Mouse (Mus musculus) intestine, postnatal 0 days (tissue): Measurements from ENCODE around the gene Gstz1. TPM values are rescaled to one million over a fixed set of nuclear protein-coding genes. Genes with fewer than 3 reads are reported as not detected.

Source experiments
- ATAC-seq: fragments of 200-750 bp; cut with Nextera tagmentation; 2 replicates; pipeline ENCODE4 v1.8.0; 2017; ENCODE audit warnings: mild to moderate bottlenecking, moderate TSS enrichment, moderate library complexity
- H3K27ac ChIP-seq: fragments of 300-500 bp; sonication (generic); 2 replicates; pipeline ENCODE4 v1.5.1; 2014; ENCODE audit warnings: mild to moderate bottlenecking, low read depth, low read length, moderate library complexity
- H3K27me3 ChIP-seq: fragments of 300-500 bp; sonication (generic); replicated peaks from 2 replicates; pipeline ENCODE4 v1.6.1; 2014; ENCODE audit warnings: low read length, mixed read lengths; ENCODE audit not compliant: control insufficient read depth, insufficient read depth
- H3K36me3 ChIP-seq: fragments of 300-500 bp; sonication (generic); 2 replicates; pipeline ENCODE4 v1.6.1; 2014; ENCODE audit warnings: mild to moderate bottlenecking, moderate library complexity; ENCODE audit not compliant: control insufficient read depth, insufficient read depth
- H3K4me1 ChIP-seq: fragments of 300-500 bp; sonication (generic); replicated peaks from 2 replicates; pipeline ENCODE4 v1.6.1; 2014; ENCODE audit warnings: antibody characterized with exemption, low read length, mixed read lengths; ENCODE audit not compliant: control insufficient read depth, insufficient read depth
- H3K4me2 ChIP-seq: fragments of 300-500 bp; sonication (generic); replicated peaks from 2 replicates; pipeline ENCODE4 v1.6.1; 2014; ENCODE audit warnings: low read depth, mild to moderate bottlenecking, moderate library complexity
- H3K4me3 ChIP-seq: fragments of 300-500 bp; sonication (generic); 2 replicates; pipeline ENCODE4 v1.5.1; 2014; ENCODE audit warnings: low read depth, low read length
- H3K9ac ChIP-seq: fragments of 300-500 bp; sonication (generic); 2 replicates; pipeline ENCODE4 v1.6.1; 2014; ENCODE audit warnings: mild to moderate bottlenecking, low read depth, low read length
- H3K9me3 ChIP-seq: fragments of 300-500 bp; sonication (generic); 2 replicates; pipeline ENCODE4 v1.6.1; 2016; ENCODE audit warnings: mixed run types; ENCODE audit not compliant: control insufficient read depth
- CTCF ChIP-seq: sonication (generic); IDR thresholded peaks from 2 replicates; pipeline ENCODE4 v1.5.1; 2016; ENCODE audit warnings: low read depth, mild to moderate bottlenecking, control low read depth, antibody characterized with exemption, moderate library complexity
- WGBS: fragments of 180-500 bp; shearing (Covaris S2); extraction: QIAGEN DNeasy Blood & Tissue Kit; methylation state at CpG from one replicate; pipeline ENCODE4 v1.1.7; 2014; 5-methylcytosine and 5-hydroxymethylcytosine counted together
- polyA plus RNA-seq: library from polyadenylated mRNA; unstranded; fragments of >200 nt; fragmentation: Nextera tagmentation; extraction: Ambion mirVana; gene quantifications from 2 replicates; pipeline ENCODE4 v1.2.1, GENCODE M21; 2015

Gstz1 gene
- polyA plus RNA-seq, 1 experiment from 2014 or later: 58.8 TPM

DNA sequence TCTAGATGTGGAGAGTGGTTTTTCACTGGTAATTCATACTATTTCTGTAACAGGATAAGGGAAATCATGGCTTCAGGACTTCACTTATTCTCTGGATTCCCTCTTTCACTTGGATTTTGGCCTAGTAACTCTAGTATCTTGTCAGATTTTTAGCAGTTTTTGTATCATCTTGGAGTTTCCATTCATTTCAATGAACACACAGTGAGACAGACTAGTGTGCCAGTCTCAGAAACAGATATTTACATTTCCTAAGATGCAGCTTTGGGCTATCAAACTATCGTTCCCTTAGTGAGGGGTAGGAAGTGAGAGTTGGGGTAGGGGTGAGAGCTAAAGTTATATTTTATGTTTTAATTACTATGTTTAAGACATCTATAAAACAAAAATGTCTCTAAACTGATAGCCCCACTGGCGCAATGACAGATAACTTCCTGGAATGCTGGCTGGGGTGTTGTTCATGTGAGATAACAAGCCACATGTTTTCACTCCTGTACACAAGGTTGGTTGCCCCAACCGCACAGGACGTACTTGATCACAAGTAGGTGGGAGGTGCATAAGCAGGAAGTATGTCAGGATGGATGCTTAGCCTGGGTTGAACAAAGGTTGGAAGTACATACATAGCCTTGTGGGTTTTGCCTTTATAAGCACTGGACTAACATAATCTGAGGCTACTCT, 24.9 kb upstream of the Gstz1 start:
- Histone ChIP-seq H3K9ac (no peak overlapping the region), H3K4me2 (no peak overlapping the region), H3K4me1 (no peaks in the 10 kb centered on the region), H3K4me3 (no peak overlapping the region), H3K36me3 (peaks cover 11% of the 10 kb centered on the region), H3K9me3 (no peaks in the 10 kb centered on the region), H3K27me3 (no peaks in the 10 kb centered on the region), H3K27ac (no peak overlapping the region)
- WGBS: 61% methylated on average over 4 of the region's 4 CpGs
- TF ChIP-seq CTCF: no peak
- ATAC-seq: 0 out of 2 replicates have a peak, but pooled peaks have one; percentile 31

DNA sequence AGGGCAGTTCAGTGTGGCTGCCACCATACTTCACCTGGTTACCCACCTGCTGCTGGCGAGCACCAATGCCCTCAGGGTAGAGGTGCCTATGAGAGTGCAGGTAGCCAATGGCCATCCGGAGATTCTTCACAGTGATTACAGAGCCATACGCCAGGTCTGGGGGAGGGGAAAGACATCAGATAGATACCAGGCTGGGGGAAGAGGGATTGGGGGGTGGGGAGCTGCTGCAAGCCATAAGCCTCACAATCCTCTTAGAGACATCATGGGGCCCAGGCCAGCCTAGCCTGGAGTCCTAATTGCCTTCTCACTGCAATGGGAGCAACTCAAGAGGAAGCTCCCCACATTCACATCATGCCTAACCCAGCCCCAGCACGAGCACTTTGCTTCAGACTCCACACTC, 19.7 kb upstream of the Gstz1 start:
- H3K4me2 ChIP-seq: no peak overlapping the region
- ATAC-seq: no peak
- no peaks in the 10 kb centered on the region for H3K9me3 ChIP-seq
- H3K4me3 ChIP-seq: no peak overlapping the region
- H3K4me1 ChIP-seq: no peaks in the 10 kb centered on the region
- no peaks in the 10 kb centered on the region for H3K27me3 ChIP-seq
- H3K27ac ChIP-seq: no peak overlapping the region
- WGBS: 79% methylated on average over 4 of the region's 4 CpGs
- no peak overlapping the region for H3K9ac ChIP-seq
- TF ChIP-seq CTCF: no peak
- H3K36me3 ChIP-seq: peaks cover 10% of the 10 kb centered on the region

DNA sequence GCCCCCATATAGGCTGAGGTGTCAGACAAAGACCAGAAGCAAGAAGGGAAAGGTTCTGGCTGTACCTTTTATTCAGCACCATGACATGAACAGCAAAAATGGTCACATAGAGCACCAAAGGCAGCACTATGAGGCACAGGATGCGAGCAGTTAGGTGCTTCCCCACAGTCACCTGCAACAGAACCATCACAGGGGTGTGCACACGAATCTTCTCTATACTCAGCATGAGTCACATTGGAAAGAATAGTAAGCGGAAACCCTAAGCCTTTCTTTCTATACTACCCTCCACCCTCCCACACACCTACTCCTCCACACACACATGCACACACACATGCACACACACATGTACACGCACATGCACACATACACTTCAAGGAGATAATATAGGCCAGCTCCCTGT, 16.7 kb upstream of the Gstz1 start:
- Histone ChIP-seq H3K4me2 (no peak overlapping the region), H3K9ac (no peak overlapping the region), H3K4me3 (no peak overlapping the region), H3K9me3 (no peaks in the 10 kb centered on the region), H3K27me3 (no peaks in the 10 kb centered on the region), H3K27ac (no peak overlapping the region), H3K4me1 (no peaks in the 10 kb centered on the region), H3K36me3 (peaks cover 15% of the 10 kb centered on the region; the same call in 1 of the 2 replicates)
- ATAC-seq: no peak
- TF ChIP-seq CTCF: no peak
- 92% methylated on average over 4 of the region's 4 CpGs for WGBS

DNA sequence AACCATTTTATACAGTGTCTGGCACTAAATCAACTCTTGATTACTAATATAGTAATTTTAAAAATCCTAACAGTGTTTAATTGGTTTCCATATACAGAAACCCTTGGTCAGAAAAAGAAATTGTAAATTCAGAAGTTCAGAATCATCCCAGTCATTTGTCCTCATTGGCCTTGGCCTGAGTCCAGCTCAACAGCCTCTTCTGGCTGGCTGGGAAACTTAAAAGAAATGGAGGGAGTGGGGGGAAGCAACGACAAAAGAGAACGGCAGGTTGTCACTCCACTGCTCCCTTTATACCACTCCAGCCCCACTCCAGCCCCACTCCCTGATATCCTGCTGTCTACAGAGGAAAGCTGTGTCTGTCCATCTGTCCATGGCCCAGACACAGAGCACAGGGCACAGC, 15.8 kb upstream of the Gstz1 start:
- no peak overlapping the region for H3K9ac ChIP-seq
- WGBS: 50% methylated on average over 2 of the region's 2 CpGs
- H3K36me3 ChIP-seq: peaks cover 15% of the 10 kb centered on the region; the same call in 1 of the 2 replicates
- no peak overlapping the region for H3K4me2 ChIP-seq
- no peak overlapping the region for H3K27ac ChIP-seq
- H3K9me3 ChIP-seq: no peaks in the 10 kb centered on the region
- no peak overlapping the region for H3K4me3 ChIP-seq
- ATAC-seq: no peak
- TF ChIP-seq CTCF: no peak
- no peaks in the 10 kb centered on the region for H3K27me3 ChIP-seq
- H3K4me1 ChIP-seq: no peaks in the 10 kb centered on the region

DNA sequence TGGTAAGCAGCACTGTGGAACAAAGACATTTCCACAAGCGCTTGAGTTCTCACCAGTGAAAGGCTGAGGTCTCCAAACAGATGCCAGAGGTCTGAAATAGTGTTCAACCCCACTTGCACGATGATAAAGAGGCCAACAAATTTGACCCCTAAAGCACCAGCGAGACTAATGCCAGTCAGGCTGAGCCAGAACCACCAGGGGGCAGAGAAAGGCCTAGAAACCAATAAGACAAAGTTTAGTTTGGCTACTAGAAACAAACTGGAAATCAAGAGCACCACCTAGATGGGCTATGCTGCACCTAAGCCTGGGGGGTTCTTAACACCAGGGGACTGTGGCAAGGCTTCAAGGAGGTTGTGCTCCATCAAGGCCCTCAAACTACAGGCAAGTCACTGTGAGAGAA, 15.3 kb upstream of the Gstz1 start:
- no peak overlapping the region for H3K4me2 ChIP-seq
- WGBS: 65% methylated on average over 3 of the region's 3 CpGs

DNA sequence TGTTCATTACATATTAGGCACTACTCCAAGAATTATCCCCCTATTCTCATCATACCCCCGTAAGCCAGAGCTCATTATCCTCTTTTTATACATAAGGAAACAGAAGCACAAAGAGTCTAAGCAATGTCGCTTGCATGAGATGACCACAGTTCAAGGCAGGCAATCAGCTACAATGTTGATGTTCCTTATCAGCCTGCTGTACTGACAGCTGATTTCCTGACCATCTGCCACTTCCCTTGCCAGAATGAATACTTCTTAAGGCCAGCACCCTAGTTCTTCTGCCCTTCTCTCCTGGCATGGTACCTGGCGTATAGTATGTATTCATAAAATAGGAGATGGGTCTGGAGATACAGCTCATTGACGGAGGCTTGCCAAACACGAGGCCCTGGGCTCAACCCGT, 14.8 kb upstream of the Gstz1 start:
- H3K9ac ChIP-seq: no peak overlapping the region
- WGBS: 88% methylated on average over 6 of the region's 6 CpGs

More for the DNA sequence above, 15.3 kb upstream of the Gstz1 start:
- Histone ChIP-seq H3K36me3 (peaks cover 15% of the 10 kb centered on the region; the same call in 1 of the 2 replicates), H3K4me3 (no peak overlapping the region), H3K4me1 (no peaks in the 10 kb centered on the region), H3K27me3 (no peaks in the 10 kb centered on the region), H3K9me3 (no peaks in the 10 kb centered on the region), H3K9ac (no peak overlapping the region), H3K27ac (no peak overlapping the region)
- TF ChIP-seq CTCF: peak; percentile 73
- no peak for ATAC-seq

More for the DNA sequence above, 14.8 kb upstream of the Gstz1 start:
- H3K36me3 ChIP-seq: peaks cover 10% of the 10 kb centered on the region; the same call in 1 of the 2 replicates
- no peak overlapping the region for H3K4me3 ChIP-seq
- no peak overlapping the region for H3K4me2 ChIP-seq
- no peak for ATAC-seq
- TF ChIP-seq CTCF: no peak
- H3K27me3 ChIP-seq: no peaks in the 10 kb centered on the region
- no peak overlapping the region for H3K27ac ChIP-seq
- no peaks in the 10 kb centered on the region for H3K9me3 ChIP-seq
- no peaks in the 10 kb centered on the region for H3K4me1 ChIP-seq
